Mouse (Mus musculus) MEL (cell line): Measurements from ENCODE around the gene Rbpjl. TPM values are rescaled to one million over a fixed set of nuclear protein-coding genes. Genes with fewer than 3 reads are reported as not detected.

Source experiments
- DNase-seq: peaks from one replicate; pipeline ENCODE4 v3.0.0; 2011; ENCODE audit warnings: low read depth, low spot score
- H3K27ac ChIP-seq: 2 replicates; pipeline ENCODE4 v1.5.1; 2012; ENCODE audit warnings: low read depth, mild to moderate bottlenecking, control low read depth, low read length, moderate library complexity; ENCODE audit not compliant: control insufficient read depth
- H3K27me3 ChIP-seq, 2 experiments: fragments of 150-350 bp in 1 of 2; sonication (generic) in 1 of 2; 2 replicates each; pipeline ENCODE4 v1.6.1; 2012; ENCODE audit warnings: low read length in 2 of 2, mild to moderate bottlenecking in 2 of 2, improper control_type of control experiment in 1 of 2, moderate library complexity in 1 of 2; ENCODE audit not compliant: insufficient read depth in 2 of 2, control insufficient read depth in 1 of 2
- H3K36me3 ChIP-seq, 2 experiments: 2 replicates each; pipeline ENCODE4 v1.6.1; 2012 to 2014; ENCODE audit warnings: low read length in 2 of 2, improper control_type of control experiment in 1 of 2, inconsistent platforms in 1 of 2, mild to moderate bottlenecking in 1 of 2; ENCODE audit not compliant: insufficient read depth in 2 of 2, control insufficient read depth in 1 of 2
- H3K4me1 ChIP-seq, 2 experiments: fragments of 150-350 bp in 1 of 2; sonication (generic) in 1 of 2; 2 replicates each; pipeline ENCODE4 v1.6.1; 2012; ENCODE audit warnings: low read length in 2 of 2, improper control_type of control experiment in 1 of 2, mild to moderate bottlenecking in 1 of 2; ENCODE audit not compliant: insufficient read depth in 2 of 2, control insufficient read depth in 1 of 2
- H3K4me3 ChIP-seq, 2 experiments: fragments of 150-350 bp in 1 of 2; sonication (generic) in 1 of 2; 2 replicates each; pipeline ENCODE4 v1.5.1; 2012; ENCODE audit warnings: low read depth in 2 of 2, low read length in 2 of 2, mild to moderate bottlenecking in 2 of 2, moderate library complexity in 2 of 2, control low read depth in 1 of 2, improper control_type of control experiment in 1 of 2; ENCODE audit not compliant: control insufficient read depth in 1 of 2, insufficient read depth in 1 of 2
- H3K79me2 ChIP-seq: 2 replicates; pipeline ENCODE4 v1.6.1; 2012; ENCODE audit warnings: mild to moderate bottlenecking, low read length, moderate library complexity; ENCODE audit not compliant: control insufficient read depth, poor library complexity, insufficient read depth
- H3K9ac ChIP-seq: 2 replicates; pipeline ENCODE4 v1.6.1; 2012; ENCODE audit warnings: low read depth, mild to moderate bottlenecking, control low read depth, low read length, moderate library complexity; ENCODE audit not compliant: control insufficient read depth, poor library complexity, severe bottlenecking
- H3K9me3 ChIP-seq: fragments of 150-350 bp; sonication (generic); replicated peaks from 2 replicates; pipeline ENCODE4 v1.6.1; 2012; ENCODE audit warnings: mild to moderate bottlenecking, low read length, improper control_type of control experiment, moderate library complexity; ENCODE audit not compliant: insufficient read depth
- CTCF ChIP-seq, 3 experiments: IDR thresholded peaks in 2 of 3; conservative IDR thresholded peaks in 1 of 3; 2 replicates each; pipeline ENCODE4 v1.5.1; 2011 to 2012; ENCODE audit warnings: low read length in 3 of 3, low read depth in 2 of 3, mild to moderate bottlenecking in 2 of 3, improper control_type of control experiment in 1 of 3, inconsistent platforms in 1 of 3, mixed read lengths in 1 of 3, moderate library complexity in 1 of 3; ENCODE audit not compliant: control insufficient read depth in 1 of 3, insufficient read depth in 1 of 3, poor library complexity in 1 of 3, severe bottlenecking in 1 of 3
- E2F4 ChIP-seq: IDR thresholded peaks from 2 replicates; pipeline ENCODE4 v1.6.1; 2011; ENCODE audit warnings: low read depth, low read length, improper control_type of control experiment, borderline replicate concordance
- EP300 ChIP-seq, 2 experiments: IDR thresholded peaks; 2 replicates each; pipeline ENCODE4 v1.6.1; 2011; ENCODE audit warnings: improper control_type of control experiment in 2 of 2, low read length in 2 of 2, low read depth in 1 of 2, mild to moderate bottlenecking in 1 of 2
- GATA1 ChIP-seq: IDR thresholded peaks from 2 replicates; pipeline ENCODE4 v1.6.1; 2011; ENCODE audit warnings: low read depth, low read length, improper control_type of control experiment
- KAT2A ChIP-seq: conservative IDR thresholded peaks from 2 replicates; pipeline ENCODE4 v1.6.1; 2012; ENCODE audit warnings: low read depth, low read length, improper control_type of control experiment, inconsistent platforms
- MAX ChIP-seq: IDR thresholded peaks from 2 replicates; pipeline ENCODE4 v1.6.1; 2011; ENCODE audit warnings: low read length, improper control_type of control experiment
- MXI1 ChIP-seq: IDR thresholded peaks from 2 replicates; pipeline ENCODE4 v1.6.1; 2011; ENCODE audit warnings: mild to moderate bottlenecking, low read depth, low read length, improper control_type of control experiment
- MYC ChIP-seq: IDR thresholded peaks from 2 replicates; pipeline ENCODE4 v1.6.1; 2011; ENCODE audit warnings: low read depth, mild to moderate bottlenecking, low read length, improper control_type of control experiment, moderate library complexity
- RAD21 ChIP-seq: IDR thresholded peaks from 2 replicates; pipeline ENCODE4 v1.6.1; 2011; ENCODE audit warnings: mild to moderate bottlenecking, low read depth, low read length, improper control_type of control experiment
- SMC3 ChIP-seq: IDR thresholded peaks from 2 replicates; pipeline ENCODE4 v1.6.1; 2011; ENCODE audit warnings: low read depth, low read length, improper control_type of control experiment
- UBTF ChIP-seq: IDR thresholded peaks from 2 replicates; pipeline ENCODE4 v1.6.1; 2012; ENCODE audit warnings: low read depth, mild to moderate bottlenecking, inconsistent platforms, low read length, improper control_type of control experiment, moderate library complexity, borderline replicate concordance; ENCODE audit not compliant: insufficient read depth
- USF2 ChIP-seq, 2 experiments: IDR thresholded peaks; 2 replicates each; pipeline ENCODE4 v1.6.1; 2011 to 2012; ENCODE audit warnings: improper control_type of control experiment in 2 of 2, low read length in 2 of 2, borderline replicate concordance in 1 of 2, inconsistent platforms in 1 of 2, low read depth in 1 of 2, mild to moderate bottlenecking in 1 of 2; ENCODE audit not compliant: insufficient read depth in 1 of 2
- ZC3H11A ChIP-seq: IDR thresholded peaks from 2 replicates; pipeline ENCODE4 v1.6.1; 2012; ENCODE audit warnings: low read depth, mild to moderate bottlenecking, inconsistent platforms, low read length, improper control_type of control experiment
- ZKSCAN1 ChIP-seq: IDR thresholded peaks from 2 replicates; pipeline ENCODE4 v1.6.1; 2012; ENCODE audit warnings: low read depth, mild to moderate bottlenecking, inconsistent platforms, low read length, improper control_type of control experiment, moderate library complexity
- polyA plus RNA-seq, 2 experiments: library from polyadenylated mRNA; stranded (reverse) in 1 of 2; unstranded in 1 of 2; fragments of >175 nt in 1 of 2; fragments of >200 nt in 1 of 2; gene quantifications; 2 replicates each; pipeline versions ENCODE4 v1.2.1 to v1.2.4; 2012; ENCODE audit warnings: low replicate concordance in 2 of 2, low read depth in 1 of 2; ENCODE audit not compliant: insufficient read length in 2 of 2, insufficient read depth in 1 of 2, missing spikeins in 1 of 2
- total RNA-seq: library from RNA; depleted of rRNA; stranded (reverse); fragments of 300-350 nt; gene quantifications from 2 replicates; pipeline ENCODE4 v1.2.3, GENCODE M21; 2012; rRNA removed

The Rbpjl gene
- total RNA-seq (not detected in 2 replicates), polyA plus RNA-seq (under 1 TPM in 1 of 2 experiments, not detected in 1; 0.07 TPM)

GRCm38 (mm10) chr2:164402906-164403305, at the start of gene Rbpjl:
Gene Rbpjl (plus strand): TSS chr2:164403141.
- Histone ChIP-seq H3K36me3 (no peaks in the 10 kb centered on the region), H3K9ac (no peak within 1 kb of the TSS), H3K9me3 (no peaks in the 10 kb centered on the region), H3K4me1 (no peaks in the 10 kb centered on the region), H3K27me3 (peaks cover 0 to 3% of the 10 kb centered on the region in 2 experiments; a peak in 1 of 4 replicates), H3K79me2 (no peaks in the 10 kb centered on the region), H3K27ac (no peak within 1 kb of the TSS), H3K4me3 (no peak within 1 kb of the TSS)
- TF ChIP-seq CTCF (IDR thresholded peaks at IDR 0.05 in 2 of 3, conservative IDR thresholded peaks at IDR 0.05 in 1 of 3; ENCODE audit: control insufficient read depth in 1 of 3, insufficient read depth in 1 of 3, low read depth in 2 of 3, low read length in 3 of 3, poor library complexity in 1 of 3, severe bottlenecking in 1 of 3) (peak; percentile 77 to 94 (median 89)), RAD21 (peak; percentile 33), KAT2A (no peak), SMC3 (peak; percentile 80)
- peak; percentile 62 for DNase-seq

GRCm38 (mm10) chr2:164353356-164353755, 49.6 kb upstream of the Rbpjl start:
- Histone ChIP-seq H3K4me3 (no peak overlapping the region), H3K79me2 (no peaks in the 10 kb centered on the region), H3K9me3 (no peaks in the 10 kb centered on the region), H3K4me1 (no peaks in the 10 kb centered on the region), H3K27me3 (peaks cover 0 to 3% of the 10 kb centered on the region in 2 experiments; a peak in 3 of 4 replicates), H3K27ac (no peak overlapping the region), H3K9ac (no peak overlapping the region), H3K36me3 (no peaks in the 10 kb centered on the region)
- DNase-seq = no peak
- TF ChIP-seq SMC3 = no peak
- TF ChIP-seq KAT2A = no peak
- no peak for TF ChIP-seq MAX
- TF ChIP-seq MXI1 = no peak
- TF ChIP-seq GATA1 = no peak
- TF ChIP-seq MYC = no peak
- no peak for TF ChIP-seq UBTF
- TF ChIP-seq E2F4 = no peak
- TF ChIP-seq EP300 (IDR thresholded peaks at IDR 0.05; ENCODE audit: low read depth in 1 of 2, low read length in 2 of 2) = no peak
- TF ChIP-seq USF2 (IDR thresholded peaks at IDR 0.05; ENCODE audit: borderline replicate concordance in 1 of 2, insufficient read depth in 1 of 2, low read depth in 1 of 2, low read length in 2 of 2) = no peak
- no peak for TF ChIP-seq RAD21
- no peak for TF ChIP-seq ZC3H11A
- TF ChIP-seq ZKSCAN1 = no peak
